Mouse (Mus musculus) forebrain, embryonic 14.5 days (tissue): ENCODE measurements at regions not wholly inside any gene's neighbourhood (a gene's known extent, or its start where the extent isn't known, plus 50 kb on each side); places are given as distances from the start of the nearest gene placed in this dataset.

Experiments
- ATAC-seq: fragments of 200-750 bp; cut with Nextera tagmentation; 2 replicates; pipeline ENCODE4 v1.8.0; 2017; ENCODE audit warnings: mild to moderate bottlenecking, moderate library complexity
- DNase-seq: peaks from one replicate; pipeline ENCODE4 v3.0.0-alpha.2; 2015; ENCODE audit warnings: low spot score
- H3K27ac ChIP-seq: fragments of 300-500 bp; sonication (generic); 2 replicates; pipeline ENCODE4 v1.5.1; 2014; ENCODE audit warnings: low read depth, mild to moderate bottlenecking, control low read depth, low read length, moderate library complexity
- H3K27me3 ChIP-seq: fragments of 300-500 bp; sonication (generic); replicated peaks from 2 replicates; pipeline ENCODE4 v1.6.1; 2014; ENCODE audit warnings: low read length, control low read depth, mixed read lengths; ENCODE audit not compliant: control insufficient read depth, insufficient read depth
- H3K36me3 ChIP-seq: fragments of 300-500 bp; sonication (generic); 2 replicates; pipeline ENCODE4 v1.6.1; 2014; ENCODE audit warnings: low read length, control low read depth; ENCODE audit not compliant: control insufficient read depth, insufficient read depth
- H3K4me1 ChIP-seq: fragments of 300-500 bp; sonication (generic); 2 replicates; pipeline ENCODE4 v1.6.1; 2014; ENCODE audit warnings: antibody characterized with exemption, low read length, control low read depth; ENCODE audit not compliant: control insufficient read depth, insufficient read depth
- H3K4me2 ChIP-seq: fragments of 300-500 bp; sonication (generic); 2 replicates; pipeline ENCODE4 v1.6.1; 2014; ENCODE audit warnings: mild to moderate bottlenecking, control low read depth, low read length
- H3K4me3 ChIP-seq: fragments of 300-500 bp; sonication (generic); 2 replicates; pipeline ENCODE4 v1.5.1; 2014; ENCODE audit warnings: low read depth, low read length, control low read depth
- H3K9ac ChIP-seq: fragments of 300-500 bp; sonication (generic); 2 replicates; pipeline ENCODE4 v1.6.1; 2014; ENCODE audit warnings: mild to moderate bottlenecking, low read length, control low read depth, moderate library complexity
- H3K9me3 ChIP-seq: fragments of 300-500 bp; sonication (generic); replicated peaks from 2 replicates; pipeline ENCODE4 v1.6.1; 2016; ENCODE audit warnings: low read length, control low read depth, mixed read lengths; ENCODE audit not compliant: control insufficient read depth
- WGBS: fragments of 180-500 bp; shearing (Covaris S2); extraction: QIAGEN DNeasy Blood & Tissue Kit; methylation state at CpG from one replicate; pipeline ENCODE4 v1.1.7; 2014; 5-methylcytosine and 5-hydroxymethylcytosine counted together

- Histone ChIP-seq H3K36me3 (no peaks in the 10 kb centered on the region), H3K27ac (no peak overlapping the region)
- WGBS, result 83% methylated on average over 7 of the region's 7 CpGs
Measured at GRCm38 (mm10) chr14:68447240-68447923, 846.7 kb downstream of the Synb start.

DNA sequence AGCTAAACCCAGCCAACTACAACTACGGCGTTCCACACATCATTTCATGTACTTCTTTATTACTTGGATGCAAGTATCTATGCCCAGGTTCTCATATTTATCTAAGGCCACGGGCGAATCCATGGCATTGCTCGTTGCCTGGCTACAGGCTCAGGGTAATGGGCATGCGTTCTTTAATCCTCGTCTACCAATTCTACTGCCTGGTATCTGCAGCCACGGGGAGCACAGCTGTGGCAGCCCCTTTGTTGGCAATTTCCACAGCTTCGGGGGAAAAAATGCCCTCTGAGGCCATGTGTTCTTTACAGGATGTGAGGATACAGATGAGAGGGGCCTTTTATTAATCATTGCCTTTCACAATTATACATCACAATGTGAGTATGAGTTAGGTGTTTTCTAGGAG is 860.8 kb downstream of the Synb start:
- no peaks in the 10 kb centered on the region for H3K27me3 ChIP-seq
- ATAC-seq (no peak), DNase-seq (no peak)
- H3K9me3 ChIP-seq, result no peaks in the 10 kb centered on the region
- H3K36me3 ChIP-seq, result no peaks in the 10 kb centered on the region
- no peak overlapping the region for H3K4me3 ChIP-seq
- H3K9ac ChIP-seq, result no peak overlapping the region
- WGBS, result 73% methylated on average over 9 of the region's 9 CpGs
- no peak overlapping the region for H3K27ac ChIP-seq
- H3K4me1 ChIP-seq, result no peaks in the 10 kb centered on the region
- H3K4me2 ChIP-seq, result no peak overlapping the region

More at GRCm38 (mm10) chr14:68447240-68447923, 846.7 kb downstream of the Synb start:
- Histone ChIP-seq H3K9ac (no peak overlapping the region), H3K4me1 (no peaks in the 10 kb centered on the region), H3K4me2 (no peak overlapping the region), H3K4me3 (no peak overlapping the region), H3K27me3 (no peaks in the 10 kb centered on the region), H3K9me3 (no peaks in the 10 kb centered on the region)
- no peak for DNase-seq
- ATAC-seq, result no peak

DNA sequence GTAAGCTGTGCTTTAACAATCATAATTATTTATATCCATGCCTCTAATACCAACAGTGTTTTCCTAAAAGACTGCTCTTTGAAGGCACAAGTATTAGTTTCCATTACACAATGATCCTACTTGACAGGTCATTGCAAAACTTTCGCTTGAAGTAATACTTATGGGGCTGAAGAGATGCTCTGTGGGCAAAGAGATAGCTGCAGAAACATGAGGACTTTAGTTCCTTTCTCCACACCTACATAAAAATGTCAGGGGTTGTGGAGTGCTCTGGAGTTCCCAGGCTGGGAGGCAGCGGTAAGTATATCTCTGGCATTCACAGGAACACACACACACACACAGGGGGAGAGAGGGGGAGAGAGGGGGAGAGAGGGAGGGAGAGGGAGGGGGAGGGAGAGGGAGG is 862.0 kb downstream of the Synb start:
- ATAC-seq, result no peak
- 79% methylated on average over 2 of the region's 2 CpGs for WGBS

GRCm38 (mm10) chr14:68427235-68427634 is 866.9 kb downstream of the Synb start:
- H3K9me3 ChIP-seq, result no peaks in the 10 kb centered on the region
- WGBS, result 91% methylated on average over 1 of the region's 1 CpGs
- no peak for ATAC-seq

More for the DNA sequence above, 862.0 kb downstream of the Synb start:
- Histone ChIP-seq H3K4me1 (no peaks in the 10 kb centered on the region), H3K4me3 (no peak overlapping the region), H3K9ac (no peak overlapping the region), H3K27ac (no peak overlapping the region), H3K36me3 (no peaks in the 10 kb centered on the region), H3K4me2 (no peak overlapping the region), H3K27me3 (no peaks in the 10 kb centered on the region), H3K9me3 (no peaks in the 10 kb centered on the region)
- DNase-seq, result no peak

GRCm38 (mm10) chr14:68392440-68392839 is 901.7 kb downstream of the Synb start:
- no peak overlapping the region for H3K9ac ChIP-seq
- 84% methylated on average over 1 of the region's 1 CpGs for WGBS
- H3K27ac ChIP-seq, result no peak overlapping the region

More at GRCm38 (mm10) chr14:68427235-68427634, 866.9 kb downstream of the Synb start:
- no peaks in the 10 kb centered on the region for H3K4me1 ChIP-seq
- H3K36me3 ChIP-seq, result no peaks in the 10 kb centered on the region
- no peak for DNase-seq
- H3K27ac ChIP-seq, result no peak overlapping the region
- no peak overlapping the region for H3K4me2 ChIP-seq
- H3K4me3 ChIP-seq, result no peak overlapping the region
- no peaks in the 10 kb centered on the region for H3K27me3 ChIP-seq
- H3K9ac ChIP-seq, result no peak overlapping the region

GRCm38 (mm10) chr14:68391875-68392274 is 902.2 kb downstream of the Synb start:
- ATAC-seq, result no peak
- no peaks in the 10 kb centered on the region for H3K9me3 ChIP-seq
- H3K4me1 ChIP-seq, result peaks cover 4% of the 10 kb centered on the region
- no peak overlapping the region for H3K4me2 ChIP-seq
- no peak overlapping the region for H3K27ac ChIP-seq
- no peaks in the 10 kb centered on the region for H3K27me3 ChIP-seq
- no peak overlapping the region for H3K9ac ChIP-seq
- H3K36me3 ChIP-seq, result no peaks in the 10 kb centered on the region
- no peak overlapping the region for H3K4me3 ChIP-seq
- WGBS, result 82% methylated on average over 3 of the region's 3 CpGs
- no peak for DNase-seq

More at GRCm38 (mm10) chr14:68392440-68392839, 901.7 kb downstream of the Synb start:
- no peaks in the 10 kb centered on the region for H3K27me3 ChIP-seq
- no peak overlapping the region for H3K4me2 ChIP-seq
- H3K9me3 ChIP-seq, result no peaks in the 10 kb centered on the region
- DNase-seq (no peak), ATAC-seq (no peak)
- no peak overlapping the region for H3K4me3 ChIP-seq
- H3K4me1 ChIP-seq, result peaks cover 4% of the 10 kb centered on the region
- H3K36me3 ChIP-seq, result no peaks in the 10 kb centered on the region

GRCm38 (mm10) chr14:68381741-68382140 is 912.4 kb downstream of the Synb start:
- Histone ChIP-seq H3K27ac (peak overlapping the region; percentile 44; the same call in 1 of the 2 replicates), H3K9me3 (no peaks in the 10 kb centered on the region), H3K9ac (no peak overlapping the region), H3K27me3 (no peaks in the 10 kb centered on the region), H3K4me2 (no peak overlapping the region), H3K4me1 (peaks cover 9% of the 10 kb centered on the region), H3K4me3 (no peak overlapping the region), H3K36me3 (no peaks in the 10 kb centered on the region)
- ATAC-seq (peak; percentile 61; the same call in 1 of the 2 replicates), DNase-seq (peak; percentile 60)
- 68% methylated on average over 7 of the region's 7 CpGs for WGBS

GRCm38 (mm10) chr14:68367696-68368095 is 926.4 kb downstream of the Synb start:
- no peaks in the 10 kb centered on the region for H3K36me3 ChIP-seq
- H3K9me3 ChIP-seq, result no peaks in the 10 kb centered on the region
- no peak overlapping the region for H3K27ac ChIP-seq
- H3K4me2 ChIP-seq, result no peak overlapping the region
- ATAC-seq, result no peak
- no peaks in the 10 kb centered on the region for H3K4me1 ChIP-seq
- peak; percentile 41 for DNase-seq
- H3K27me3 ChIP-seq, result no peaks in the 10 kb centered on the region
- H3K9ac ChIP-seq, result no peak overlapping the region
- 74% methylated on average over 5 of the region's 5 CpGs for WGBS
- H3K4me3 ChIP-seq, result no peak overlapping the region

DNA sequence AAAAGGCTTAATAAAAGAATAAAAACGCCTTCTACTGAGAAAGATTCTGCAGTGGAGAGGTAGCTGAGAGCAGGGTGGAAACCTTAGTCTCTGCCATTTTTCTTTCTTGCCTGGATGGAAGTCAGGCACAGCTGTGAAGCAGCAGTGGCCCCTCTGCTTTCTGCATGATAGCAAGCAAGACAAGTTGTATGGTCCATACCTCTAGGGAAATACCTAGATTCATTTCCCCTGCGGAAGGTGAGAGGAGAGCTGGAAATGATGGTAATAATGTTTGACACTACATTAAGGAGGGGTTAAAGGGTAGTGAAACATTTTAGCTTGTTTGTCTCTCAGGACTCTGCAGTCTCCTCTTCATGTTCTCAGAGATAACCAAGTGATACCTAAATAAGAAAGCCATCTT is 930.2 kb downstream of the Synb start:
- WGBS, result 84% methylated on average over 2 of the region's 2 CpGs
- DNase-seq (no peak), ATAC-seq (no peak)
- Histone ChIP-seq H3K27me3 (no peaks in the 10 kb centered on the region), H3K36me3 (no peaks in the 10 kb centered on the region), H3K9me3 (no peaks in the 10 kb centered on the region), H3K27ac (no peak overlapping the region), H3K4me1 (peaks cover 8% of the 10 kb centered on the region; the same call in 1 of the 2 replicates), H3K4me2 (no peak overlapping the region), H3K4me3 (no peak overlapping the region), H3K9ac (no peak overlapping the region)
